Mouse (Mus musculus) liver, embryonic 15.5 days (tissue): ENCODE data around the gene Stk36. TPM values are rescaled to one million over a fixed set of nuclear protein-coding genes. Genes with fewer than 3 reads are reported as not detected.

Source experiments
- ATAC-seq: fragments of 200-750 bp; cut with Nextera tagmentation; 2 replicates; pipeline ENCODE4 v1.8.0; 2017; ENCODE audit warnings: moderate number of reproducible peaks, mild to moderate bottlenecking, moderate library complexity; ENCODE audit not compliant: insufficient read depth
- H3K27ac ChIP-seq: fragments of 300-500 bp; sonication (generic); replicated peaks from 2 replicates; pipeline ENCODE4 v1.5.1; 2015; ENCODE audit warnings: mild to moderate bottlenecking, inconsistent platforms
- H3K27me3 ChIP-seq: fragments of 300-500 bp; sonication (generic); 2 replicates; pipeline ENCODE4 v1.6.1; 2015; ENCODE audit warnings: mild to moderate bottlenecking, inconsistent platforms
- H3K36me3 ChIP-seq: fragments of 300-500 bp; sonication (generic); replicated peaks from 2 replicates; pipeline ENCODE4 v1.6.1; 2015; ENCODE audit warnings: moderate library complexity, mild to moderate bottlenecking, inconsistent platforms
- H3K4me1 ChIP-seq: fragments of 300-500 bp; sonication (generic); replicated peaks from 2 replicates; pipeline ENCODE4 v1.6.1; 2015; ENCODE audit warnings: inconsistent platforms
- H3K4me2 ChIP-seq: fragments of 300-500 bp; sonication (generic); 2 replicates; pipeline ENCODE4 v1.6.1; 2015; ENCODE audit warnings: moderate library complexity, mild to moderate bottlenecking, inconsistent platforms
- H3K4me3 ChIP-seq: fragments of 300-500 bp; sonication (generic); replicated peaks from 2 replicates; pipeline ENCODE4 v1.5.1; 2015; ENCODE audit warnings: mild to moderate bottlenecking, inconsistent platforms
- H3K9ac ChIP-seq: fragments of 300-500 bp; sonication (generic); 2 replicates; pipeline ENCODE4 v1.6.1; 2015; ENCODE audit warnings: moderate library complexity, mild to moderate bottlenecking, inconsistent platforms
- H3K9me3 ChIP-seq: fragments of 300-500 bp; sonication (generic); replicated peaks from 2 replicates; pipeline ENCODE4 v1.6.1; 2016; ENCODE audit warnings: inconsistent platforms
- WGBS: fragments of 180-500 bp; shearing (Covaris S2); methylation state at CpG from one replicate; pipeline ENCODE4 v1.1.7; 2015; ENCODE audit warnings: mixed read lengths; ENCODE audit not compliant: insufficient replicate concordance; 5-methylcytosine and 5-hydroxymethylcytosine counted together
- polyA plus RNA-seq: library from polyadenylated mRNA; unstranded; fragments of >200 nt; fragmentation: Nextera tagmentation; extraction: Ambion mirVana; gene quantifications from 2 replicates; pipeline ENCODE4 v1.2.1, GENCODE M21; 2015

Stk36 gene
- polyA plus RNA-seq, 1 experiment from 2014 or later = 0.24 TPM

- Histone ChIP-seq H3K4me1 (peaks cover 18% of the 10 kb centered on the region), H3K27ac (0 out of 2 replicates have a peak overlapping the region, but pooled peaks have one; percentile 24), H3K4me2 (peak overlapping the region; percentile 86), H3K9me3 (no peaks in the 10 kb centered on the region), H3K4me3 (peak overlapping the region; percentile 78), H3K36me3 (peaks cover 23% of the 10 kb centered on the region), H3K27me3 (no peaks in the 10 kb centered on the region), H3K9ac (peak overlapping the region; percentile 74)
- WGBS = 7% methylated on average over 26 of the region's 26 CpGs
- peak; percentile 57 for ATAC-seq
Observed at GRCm38 (mm10) chr1:74600501-74601266, 561 bp upstream of the Stk36 start.

GRCm38 (mm10) chr1:74624183-74624582 is 22.9 kb downstream of the Stk36 start:
- WGBS = 61% methylated on average over 1 of the region's 1 CpGs
- H3K4me1 ChIP-seq = no peaks in the 10 kb centered on the region

DNA sequence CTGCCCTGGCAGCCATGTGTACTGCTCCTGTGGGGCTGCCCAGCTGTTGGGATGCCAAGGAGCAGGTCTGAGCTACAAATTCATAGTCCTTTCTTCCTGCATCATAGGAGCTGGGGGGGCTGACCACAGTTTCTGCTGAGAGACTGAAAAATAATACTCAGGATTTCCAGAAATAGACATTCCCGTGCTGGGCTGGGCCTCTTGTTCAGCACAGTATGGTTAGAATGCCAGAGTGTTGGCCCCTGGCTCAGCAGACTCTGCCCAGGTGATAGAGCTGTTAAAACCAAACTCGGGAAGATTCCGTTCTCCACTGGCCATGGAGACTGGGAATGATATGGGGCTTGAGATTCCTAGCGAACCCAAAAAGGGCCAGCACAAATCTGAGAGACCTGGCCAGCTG is 24.8 kb downstream of the Stk36 start:
- no peak for ATAC-seq
- no peak overlapping the region for H3K4me2 ChIP-seq
- WGBS = 60% methylated on average over 4 of the region's 4 CpGs
- H3K4me1 ChIP-seq = no peaks in the 10 kb centered on the region
- H3K27me3 ChIP-seq = no peaks in the 10 kb centered on the region
- H3K27ac ChIP-seq = no peak overlapping the region
- no peak overlapping the region for H3K4me3 ChIP-seq
- no peaks in the 10 kb centered on the region for H3K9me3 ChIP-seq
- no peak overlapping the region for H3K9ac ChIP-seq
- no peaks in the 10 kb centered on the region for H3K36me3 ChIP-seq

More at GRCm38 (mm10) chr1:74624183-74624582, 22.9 kb downstream of the Stk36 start:
- Histone ChIP-seq H3K9me3 (no peaks in the 10 kb centered on the region), H3K36me3 (no peaks in the 10 kb centered on the region), H3K4me2 (no peak overlapping the region), H3K27ac (no peak overlapping the region), H3K9ac (no peak overlapping the region), H3K27me3 (no peaks in the 10 kb centered on the region), H3K4me3 (no peak overlapping the region)
- ATAC-seq = no peak

DNA sequence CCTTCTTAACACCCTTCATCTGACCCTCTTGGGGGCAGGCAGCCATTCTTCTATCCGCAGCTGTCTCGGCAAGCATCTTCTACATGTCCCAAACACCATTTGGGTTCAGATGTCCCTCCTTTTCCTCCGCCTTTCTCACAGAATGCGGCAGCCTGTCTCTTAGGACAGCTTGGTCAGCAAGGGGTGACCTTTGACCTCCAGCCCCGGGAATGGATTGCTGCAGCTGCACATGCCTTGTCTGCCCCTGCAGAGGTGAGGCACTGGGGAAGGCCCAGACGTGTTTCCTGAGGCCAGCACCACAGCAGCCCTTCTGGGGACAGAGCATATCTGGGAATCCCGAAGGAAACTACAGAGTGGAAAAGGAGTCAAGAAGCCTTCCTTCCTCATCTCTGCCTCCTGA is 26.8 kb downstream of the Stk36 start:
- Histone ChIP-seq H3K4me3 (no peak overlapping the region), H3K36me3 (no peaks in the 10 kb centered on the region), H3K4me1 (no peaks in the 10 kb centered on the region), H3K9me3 (no peaks in the 10 kb centered on the region), H3K27ac (no peak overlapping the region), H3K4me2 (no peak overlapping the region), H3K9ac (no peak overlapping the region), H3K27me3 (no peaks in the 10 kb centered on the region)
- no peak for ATAC-seq
- WGBS = 52% methylated on average over 7 of the region's 7 CpGs

DNA sequence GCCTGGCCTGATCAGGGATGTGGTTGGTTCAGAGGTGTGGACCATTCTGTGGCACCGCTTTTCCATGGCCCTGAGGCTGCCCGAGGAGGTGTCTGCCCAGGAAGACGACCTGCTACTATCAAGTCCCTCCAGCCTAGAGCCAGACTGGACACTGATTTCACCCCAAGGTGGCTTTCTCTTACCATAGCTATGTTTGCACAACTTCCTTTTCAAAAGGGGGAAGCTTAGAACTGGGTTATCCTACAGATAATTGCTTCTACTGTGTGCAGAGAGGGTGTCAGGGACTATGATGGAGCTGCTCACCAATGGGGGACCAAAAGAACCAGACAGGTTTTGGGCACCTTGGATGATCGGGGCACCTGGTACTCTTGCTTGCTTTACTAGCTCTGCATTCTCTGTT is 31.5 kb downstream of the Stk36 start:
- Histone ChIP-seq H3K9ac (no peak overlapping the region), H3K27ac (no peak overlapping the region), H3K9me3 (no peaks in the 10 kb centered on the region), H3K4me1 (no peaks in the 10 kb centered on the region), H3K27me3 (no peaks in the 10 kb centered on the region), H3K4me3 (no peak overlapping the region), H3K4me2 (no peak overlapping the region), H3K36me3 (no peaks in the 10 kb centered on the region)
- WGBS = 47% methylated on average over 4 of the region's 4 CpGs
- ATAC-seq = no peak

- no peak overlapping the region for H3K27ac ChIP-seq
- no peak overlapping the region for H3K4me2 ChIP-seq
- no peak for ATAC-seq
- H3K27me3 ChIP-seq = no peaks in the 10 kb centered on the region
- H3K36me3 ChIP-seq = no peaks in the 10 kb centered on the region
- 61% methylated on average over 2 of the region's 2 CpGs for WGBS
- no peaks in the 10 kb centered on the region for H3K4me1 ChIP-seq
- H3K4me3 ChIP-seq = no peak overlapping the region
- no peak overlapping the region for H3K9ac ChIP-seq
- H3K9me3 ChIP-seq = no peaks in the 10 kb centered on the region
Observed at GRCm38 (mm10) chr1:74643524-74643923, 42.3 kb downstream of the Stk36 start.

- H3K27me3 ChIP-seq = no peaks in the 10 kb centered on the region
- no peak for ATAC-seq
Observed at GRCm38 (mm10) chr1:74643926-74644325, 42.7 kb downstream of the Stk36 start.

GRCm38 (mm10) chr1:74661448-74662195 is 60.4 kb downstream of the Stk36 start, which contains the start of gene Ttll4:
TSS of gene Ttll4 (plus strand) at chr1:74661745.
- no peaks in the 10 kb centered on the region for H3K27me3 ChIP-seq
- peak; percentile 97 for ATAC-seq
- no peaks in the 10 kb centered on the region for H3K9me3 ChIP-seq
- H3K9ac ChIP-seq = peak within 1 kb of the TSS; percentile 78
- H3K4me2 ChIP-seq = peak within 1 kb of the TSS; percentile 85
- under 1% methylated on average over 66 of the region's 66 CpGs for WGBS
- H3K36me3 ChIP-seq = no peaks in the 10 kb centered on the region
- H3K4me1 ChIP-seq = peaks cover 38% of the 10 kb centered on the region
- H3K27ac ChIP-seq = peak within 1 kb of the TSS; percentile 81
- H3K4me3 ChIP-seq = peak within 1 kb of the TSS; percentile 93

More at GRCm38 (mm10) chr1:74643926-74644325, 42.7 kb downstream of the Stk36 start:
- Histone ChIP-seq H3K4me2 (no peak overlapping the region), H3K9ac (no peak overlapping the region), H3K27ac (no peak overlapping the region), H3K36me3 (no peaks in the 10 kb centered on the region), H3K4me1 (no peaks in the 10 kb centered on the region), H3K4me3 (no peak overlapping the region), H3K9me3 (no peaks in the 10 kb centered on the region)

GRCm38 (mm10) chr1:74662253-74662865 is 61.1 kb downstream of the Stk36 start:
- 2% methylated on average over 13 of the region's 13 CpGs for WGBS
- peak overlapping the region; percentile 81 for H3K27ac ChIP-seq
- no peaks in the 10 kb centered on the region for H3K9me3 ChIP-seq
- peak overlapping the region; percentile 93 for H3K4me3 ChIP-seq
- no peak for ATAC-seq
- peak overlapping the region; percentile 85 for H3K4me2 ChIP-seq
- peaks cover 38% of the 10 kb centered on the region for H3K4me1 ChIP-seq
- H3K9ac ChIP-seq = peak overlapping the region; percentile 78
- H3K27me3 ChIP-seq = no peaks in the 10 kb centered on the region
- no peaks in the 10 kb centered on the region for H3K36me3 ChIP-seq

DNA sequence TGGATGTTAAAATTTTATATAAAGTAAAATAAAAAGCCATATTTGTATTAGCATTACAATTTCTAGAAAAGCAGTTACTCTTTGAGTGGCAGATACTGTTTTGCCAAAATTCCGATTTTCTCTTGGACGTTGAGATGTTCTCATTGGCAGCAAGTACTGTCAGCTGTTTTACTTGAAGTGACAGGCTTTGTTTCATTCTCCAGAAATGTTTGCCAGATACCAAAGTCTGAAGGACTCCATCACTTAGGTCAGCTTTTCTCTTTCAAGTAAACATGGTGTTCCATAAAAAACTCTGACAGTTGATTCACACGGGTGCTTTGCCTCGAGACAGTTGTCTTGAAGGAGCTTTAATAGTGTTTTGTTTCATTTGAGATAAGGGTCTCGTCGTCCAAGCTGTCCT is 63.9 kb downstream of the Stk36 start:
- no peak for ATAC-seq
- H3K4me3 ChIP-seq = no peak overlapping the region
- WGBS = 60% methylated on average over 6 of the region's 6 CpGs
- peaks cover 38% of the 10 kb centered on the region for H3K4me1 ChIP-seq
- H3K9ac ChIP-seq = no peak overlapping the region
- no peak overlapping the region for H3K4me2 ChIP-seq
- no peaks in the 10 kb centered on the region; the same call in 1 of the 2 replicates for H3K36me3 ChIP-seq
- H3K9me3 ChIP-seq = no peaks in the 10 kb centered on the region
- no peak overlapping the region for H3K27ac ChIP-seq
- no peaks in the 10 kb centered on the region for H3K27me3 ChIP-seq

DNA sequence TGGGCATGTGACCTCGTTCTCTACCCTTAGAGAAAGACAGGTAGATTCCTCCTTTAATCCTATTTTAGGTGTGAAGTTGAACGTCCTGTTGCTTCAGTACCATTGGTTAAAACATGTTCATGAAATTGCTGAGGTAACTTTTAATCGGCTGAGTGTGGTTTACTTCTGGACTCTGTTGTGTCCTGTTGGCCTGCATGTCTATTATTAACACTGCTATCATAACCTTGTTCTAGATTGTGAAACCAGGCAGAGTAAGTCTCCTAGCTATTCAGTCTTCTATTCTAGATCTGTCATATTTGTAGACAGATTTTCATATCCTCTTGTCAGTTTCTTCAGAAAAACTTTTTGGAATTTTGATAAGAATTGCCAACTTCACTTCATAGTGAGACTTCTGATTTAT is 67.1 kb downstream of the Stk36 start:
- no peak for ATAC-seq
- Histone ChIP-seq H3K27ac (no peak overlapping the region), H3K4me3 (no peak overlapping the region), H3K4me2 (no peak overlapping the region), H3K9me3 (no peaks in the 10 kb centered on the region), H3K4me1 (peaks cover 27% of the 10 kb centered on the region), H3K36me3 (peaks cover 9% of the 10 kb centered on the region; the same call in 1 of the 2 replicates), H3K9ac (no peak overlapping the region), H3K27me3 (no peaks in the 10 kb centered on the region)
- WGBS = 67% methylated on average over 3 of the region's 3 CpGs
